Comparison of ENCODE assay signal across 28 mouse cellular contexts in genomic region chr7:70828486-70829195, GRCm38 (mm10).
DNase-seq lines count a peak whose midpoint lies in the region; ATAC-seq and TF ChIP-seq lines count a peak whose summit lies in the region.
"Had no signal": no experiment of that assay in that cellular context is flagged by ENCODE, and none has a peak within 500 bp of the region (broad histone marks: within the 10 kb centered on the region; RNA-seq: fewer than 3 reads in every experiment).

No protein-coding gene starts in this region.

- no peaks in the 10 kb centered on the region for H3K36me3 ChIP-seq in kidney, adult 2 months (ENCODE audit: control insufficient read depth, insufficient read depth, low read length)
- no peaks in the 10 kb centered on the region for H3K36me3 ChIP-seq in kidney, embryonic 16.5 days (ENCODE audit: insufficient read depth, low read length)
- H3K36me3 ChIP-seq: forebrain, embryonic 10.5 days; heart, embryonic 12.5 days; heart, embryonic 15.5 days; hindbrain, embryonic 10.5 days; hindbrain, embryonic 13.5 days had no signal

- peak; percentile 57; the same call in 1 of the 2 replicates for ATAC-seq in kidney, embryonic 16.5 days (ENCODE audit: low FRiP score, low TSS enrichment)
- ATAC-seq: activated CD4-positive, CD25-positive, alpha-beta regulatory T cell, adult 4 months; forebrain, embryonic 13.5 days; forebrain, embryonic 16.5 days; hindbrain, postnatal 0 days had no signal

- H3K9me3 ChIP-seq in kidney, embryonic 16.5 days (ENCODE audit: low read length) = no peaks in the 10 kb centered on the region
- H3K9me3 ChIP-seq: forebrain, embryonic 10.5 days; forebrain, embryonic 13.5 days; heart, embryonic 12.5 days; heart, embryonic 15.5 days; hindbrain, embryonic 10.5 days; hindbrain, embryonic 13.5 days had no signal

- peak; percentile 75 for DNase-seq in kidney, adult 2 months
- DNase-seq in kidney, postnatal 4 days = no peak
- DNase-seq in brain, adult 2 months (ENCODE audit: low read depth, low spot score) = peak; percentile 7
- DNase-seq in kidney, postnatal 14 days = peak; percentile 33
- no peak for DNase-seq in layer of hippocampus, adult 11-12 months (ENCODE audit: low spot score)
- DNase-seq in lung, adult 2 months = no peak
- no peak for DNase-seq in c-Kit-positive CD71-positive TER-119-positive erythroid progenitor cells, embryonic 14.5 days (ENCODE audit: low spot score)
- DNase-seq: adrenal gland, postnatal 10 days; adrenal gland, postnatal 36 days; cerebellum, adult 11-12 months; cerebellum, adult 8-10 months; cerebellum, postnatal 10 days; cerebellum, postnatal 36 days; embryo, embryonic 11 days; gastrocnemius, postnatal 14 days; heart, adult 18-20 months; heart, postnatal 10 days; heart, postnatal 36 days had no signal

- H3K4me2 ChIP-seq in kidney, embryonic 16.5 days (replicated peaks; ENCODE audit: low read depth, low read length) = no peak overlapping the region
- H3K4me2 ChIP-seq: forebrain, embryonic 13.5 days; heart, embryonic 12.5 days; heart, embryonic 15.5 days; hindbrain, embryonic 13.5 days had no signal

- TF ChIP-seq POLR2A in kidney, adult 2 months (IDR thresholded peaks at IDR 0.05; ENCODE audit: low read depth, low read length) = no peak
- no peak for TF ChIP-seq POLR2A in lung, adult 2 months (IDR thresholded peaks at IDR 0.05; ENCODE audit: borderline replicate concordance, extremely low read depth, low read depth, low read length)

- no peak overlapping the region for H3K9ac ChIP-seq in kidney, embryonic 16.5 days (replicated peaks; ENCODE audit: low read length)
- H3K9ac ChIP-seq: forebrain, embryonic 13.5 days; heart, embryonic 12.5 days; heart, embryonic 15.5 days; hindbrain, embryonic 13.5 days had no signal

- TF ChIP-seq CTCF in kidney, adult 2 months (conservative IDR thresholded peaks at IDR 0.05; ENCODE audit: insufficient read depth, insufficient read length, low read depth, low read length) = no peak
- no peak for TF ChIP-seq CTCF in lung, adult 2 months (IDR thresholded peaks at IDR 0.05; ENCODE audit: insufficient read depth, low read length)

- no peak overlapping the region for H3K4me3 ChIP-seq in kidney, adult 2 months (ENCODE audit: insufficient read depth, low read depth, low read length)
- H3K4me3 ChIP-seq in kidney, embryonic 16.5 days (ENCODE audit: low read length) = no peak overlapping the region
- no peak overlapping the region for H3K4me3 ChIP-seq in lung, adult 2 months (replicated peaks; ENCODE audit: extremely low read depth, low read depth, low read length)
- H3K4me3 ChIP-seq: forebrain, embryonic 10.5 days; forebrain, embryonic 13.5 days; heart, embryonic 12.5 days; heart, embryonic 15.5 days; hindbrain, embryonic 10.5 days; hindbrain, embryonic 13.5 days had no signal

- WGBS in kidney, adult 2 months = 12% methylated on average over 5 of the region's 5 CpGs
- WGBS in kidney, embryonic 16.5 days = 9% methylated on average over 5 of the region's 5 CpGs
- WGBS in lung, adult 2 months = 33% methylated on average over 5 of the region's 5 CpGs

- H3K4me1 ChIP-seq in kidney, adult 2 months (ENCODE audit: control insufficient read depth, insufficient read depth, low read length) = peaks cover 11% of the 10 kb centered on the region; the same call in 1 of the 2 replicates
- peaks cover 12% of the 10 kb centered on the region; the same call in 1 of the 2 replicates for H3K4me1 ChIP-seq in kidney, embryonic 16.5 days (ENCODE audit: insufficient read depth, low read length)
- no peaks in the 10 kb centered on the region for H3K4me1 ChIP-seq in lung, adult 2 months (ENCODE audit: control insufficient read depth, insufficient read depth, low read length)
- H3K4me1 ChIP-seq: forebrain, embryonic 13.5 days; heart, embryonic 12.5 days; heart, embryonic 15.5 days; hindbrain, embryonic 13.5 days had no signal

- peak overlapping the region; percentile 60 for H3K27ac ChIP-seq in kidney, adult 2 months (ENCODE audit: insufficient read depth, low read depth, low read length)
- peak overlapping the region; percentile 64 for H3K27ac ChIP-seq in kidney, embryonic 16.5 days (ENCODE audit: low read length)
- H3K27ac ChIP-seq: forebrain, embryonic 10.5 days; forebrain, embryonic 13.5 days; heart, embryonic 15.5 days; hindbrain, embryonic 10.5 days; hindbrain, embryonic 13.5 days; hindbrain, postnatal 0 days had no signal

- no peaks in the 10 kb centered on the region for H3K27me3 ChIP-seq in kidney, adult 2 months (replicated peaks; ENCODE audit: control insufficient read depth, insufficient read depth, low read length)
- no peaks in the 10 kb centered on the region for H3K27me3 ChIP-seq in kidney, embryonic 16.5 days (ENCODE audit: insufficient read depth, low read length)
- H3K27me3 ChIP-seq: forebrain, embryonic 13.5 days; heart, embryonic 12.5 days; heart, embryonic 15.5 days; hindbrain, embryonic 13.5 days had no signal

Comparison
In these comparisons a context has a peak if more than half of its experiments do, and no peak if none do; other contexts are left out.
1. DNase-seq: peak in kidney, adult 2 months (single experiment), brain, adult 2 months (single experiment) and kidney, postnatal 14 days (single experiment); none in kidney, postnatal 4 days (0 of 2), layer of hippocampus, adult 11-12 months (single experiment), lung, adult 2 months (single experiment) and c-Kit-positive CD71-positive TER-119-positive erythroid progenitor cells, embryonic 14.5 days (single experiment).